Mouse (Mus musculus) ES-E14 (cell line): ENCODE results near the gene Minar1. TPM values are rescaled to one million over a fixed set of nuclear protein-coding genes. Genes with fewer than 3 reads are reported as not detected.

Source experiments
- DNase-seq: peaks from one replicate; pipeline ENCODE4 v3.0.0-alpha.2; 2013; ENCODE audit warnings: low read depth, low spot score
- H3K27ac ChIP-seq: 2 replicates; pipeline ENCODE4 v1.5.1; 2012; ENCODE audit warnings: low read depth, mild to moderate bottlenecking, low read length, moderate library complexity, mixed read lengths; ENCODE audit not compliant: poor library complexity, insufficient read depth, severe bottlenecking
- H3K36me3 ChIP-seq: 2 replicates; pipeline ENCODE4 v1.6.1; 2012; ENCODE audit warnings: mild to moderate bottlenecking, low read length, moderate library complexity, mixed read lengths; ENCODE audit not compliant: control insufficient read depth, poor library complexity, insufficient read depth, severe bottlenecking
- H3K4me1 ChIP-seq, 2 experiments: fragments of 150-350 bp in 1 of 2; sonication (generic) in 1 of 2; 2 replicates each; pipeline ENCODE4 v1.6.1; 2012; ENCODE audit warnings: low read length in 2 of 2, mild to moderate bottlenecking in 1 of 2, mixed read lengths in 1 of 2; ENCODE audit not compliant: control insufficient read depth in 2 of 2, insufficient read depth in 2 of 2, poor library complexity in 1 of 2
- H3K4me3 ChIP-seq, 2 experiments: fragments of 150-350 bp in 1 of 2; sonication (generic) in 1 of 2; 2 replicates each; pipeline ENCODE4 v1.5.1; 2012; ENCODE audit warnings: low read length in 2 of 2, low read depth in 1 of 2, mild to moderate bottlenecking in 1 of 2, mixed read lengths in 1 of 2; ENCODE audit not compliant: insufficient read depth in 1 of 2, poor library complexity in 1 of 2, severe bottlenecking in 1 of 2
- H3K9ac ChIP-seq: 2 replicates; pipeline ENCODE4 v1.6.1; 2012; ENCODE audit warnings: low read depth, mild to moderate bottlenecking, low read length, mixed read lengths; ENCODE audit not compliant: poor library complexity, insufficient read depth, severe bottlenecking
- H3K9me3 ChIP-seq: fragments of 150-350 bp; sonication (generic); 2 replicates; pipeline ENCODE4 v1.6.1; 2012; ENCODE audit warnings: low read depth, mild to moderate bottlenecking, low read length; ENCODE audit not compliant: control insufficient read depth, insufficient read depth
- CHD2 ChIP-seq: IDR thresholded peaks from 2 replicates; pipeline ENCODE4 v1.6.1; 2014; ENCODE audit warnings: mild to moderate bottlenecking, low read depth, low read length, inconsistent platforms
- HCFC1 ChIP-seq: IDR thresholded peaks from 2 replicates; pipeline ENCODE4 v1.6.1; 2012; ENCODE audit warnings: low read length, inconsistent platforms, borderline replicate concordance; ENCODE audit not compliant: insufficient read depth
- MAFK ChIP-seq: IDR thresholded peaks from 2 replicates; pipeline ENCODE4 v1.6.1; 2014; ENCODE audit warnings: mild to moderate bottlenecking, low read depth, low read length, inconsistent platforms; ENCODE audit not compliant: insufficient read depth
- ZC3H11A ChIP-seq: IDR thresholded peaks from 2 replicates; pipeline ENCODE4 v1.6.1; 2012; ENCODE audit warnings: low read depth, mild to moderate bottlenecking, inconsistent platforms, low read length, borderline replicate concordance
- ZNF384 ChIP-seq: IDR thresholded peaks from 2 replicates; pipeline ENCODE4 v1.6.1; 2012; ENCODE audit warnings: low read depth, low read length, inconsistent platforms
- in situ Hi-C, 2 experiments: fragments of 600-800 bp; cut with MboI; formaldehyde crosslinking; loops; one replicate each; pipeline ENCODE4 v1.15.1; 2025; ENCODE audit warnings: low sequenced_read_pairs in 2 of 2, inconsistent platforms in 1 of 2; ENCODE audit not compliant: unreplicated experiment in 2 of 2
- total RNA-seq: library from RNA; depleted of rRNA; stranded (reverse); fragments of 300-350 nt; gene quantifications from 2 replicates; pipeline ENCODE4 v1.2.3, GENCODE M21; 2012

Minar1 gene
- total RNA-seq, 1 experiment: 0.09 TPM

- TF ChIP-seq MAFK (no peak), ZC3H11A (no peak), HCFC1 (no peak), CHD2 (no peak), ZNF384 (no peak)
- in situ Hi-C loops: no loop called here
- H3K4me1 ChIP-seq: peaks cover 0 to 4% of the 10 kb centered on the region in 2 experiments; a peak in 1 of 4 replicates
These were observed 6.0 kb downstream of the Minar1 start for GRCm38 (mm10) chr9:89616946-89617345.

GRCm38 (mm10) chr9:89610592-89610991 is 12.3 kb downstream of the Minar1 start:
- H3K4me3 ChIP-seq: no peak overlapping the region
- no peak for DNase-seq
- H3K9ac ChIP-seq: no peak overlapping the region
- TF ChIP-seq MAFK (no peak), HCFC1 (no peak), ZC3H11A (no peak), ZNF384 (no peak), CHD2 (no peak)
- H3K9me3 ChIP-seq: no peaks in the 10 kb centered on the region
- in situ Hi-C loops: no loop called here
- no peaks in the 10 kb centered on the region for H3K4me1 ChIP-seq
- H3K36me3 ChIP-seq: no peaks in the 10 kb centered on the region
- H3K27ac ChIP-seq: no peak overlapping the region

More at GRCm38 (mm10) chr9:89616946-89617345, 6.0 kb downstream of the Minar1 start:
- Histone ChIP-seq H3K4me3 (no peak overlapping the region), H3K9ac (no peak overlapping the region), H3K9me3 (no peaks in the 10 kb centered on the region), H3K27ac (no peak overlapping the region), H3K36me3 (no peaks in the 10 kb centered on the region)
- DNase-seq: no peak

- no peak for TF ChIP-seq HCFC1
- no peak for TF ChIP-seq ZC3H11A
- no peak for TF ChIP-seq MAFK
- TF ChIP-seq CHD2: no peak
- TF ChIP-seq ZNF384: no peak
- Histone ChIP-seq H3K36me3 (no peaks in the 10 kb centered on the region), H3K4me3 (no peak overlapping the region), H3K9ac (no peak overlapping the region), H3K27ac (no peak overlapping the region), H3K9me3 (no peaks in the 10 kb centered on the region), H3K4me1 (no peaks in the 10 kb centered on the region)
- DNase-seq: no peak
- in situ Hi-C loops: no loop called here
These were observed 15.6 kb downstream of the Minar1 start for GRCm38 (mm10) chr9:89607321-89607720.

GRCm38 (mm10) chr9:89606256-89606655 is 16.7 kb downstream of the Minar1 start:
- Histone ChIP-seq H3K27ac (no peak overlapping the region), H3K9ac (no peak overlapping the region), H3K9me3 (no peaks in the 10 kb centered on the region), H3K4me1 (no peaks in the 10 kb centered on the region), H3K4me3 (no peak overlapping the region), H3K36me3 (no peaks in the 10 kb centered on the region)
- in situ Hi-C loops: no loop called here
- no peak for TF ChIP-seq ZC3H11A
- TF ChIP-seq ZNF384: no peak
- no peak for TF ChIP-seq CHD2
- no peak for TF ChIP-seq HCFC1
- TF ChIP-seq MAFK: no peak
- DNase-seq: no peak

GRCm38 (mm10) chr9:89601891-89602290 is 21.0 kb downstream of the Minar1 start:
- H3K36me3 ChIP-seq: no peaks in the 10 kb centered on the region
- TF ChIP-seq ZNF384: no peak
- no peak for TF ChIP-seq MAFK
- TF ChIP-seq ZC3H11A: no peak
- TF ChIP-seq HCFC1: no peak
- no peak overlapping the region for H3K9ac ChIP-seq
- H3K27ac ChIP-seq: no peak overlapping the region
- no peaks in the 10 kb centered on the region for H3K9me3 ChIP-seq
- in situ Hi-C loops: no loop called here
- no peaks in the 10 kb centered on the region for H3K4me1 ChIP-seq
- no peak overlapping the region for H3K4me3 ChIP-seq
- no peak for DNase-seq
